Mouse (Mus musculus) layer of hippocampus, adult 18-20 months (tissue): Measurements from ENCODE around the gene Camk2g. TPM values are rescaled to one million over a fixed set of nuclear protein-coding genes. Genes with fewer than 3 reads are reported as not detected.
A peak's percentile ranks its signal among the peaks of the same experiment; 100 is the strongest.
"Not testable (repeated sequence)": the region's sequence is repeated elsewhere in the genome, so short reads cannot be mapped to it uniquely, and the experiment has no call there.

Experiments used
- DNase-seq, 2 experiments: peaks; one replicate each; pipeline ENCODE4 v3.0.0; 2022; ENCODE audit warnings: low spot score in 2 of 2
- total RNA-seq, 2 experiments: library from RNA; stranded (reverse); gene quantifications; 2 replicates each; pipeline ENCODE4 v1.2.3; 2021

Camk2g gene
- total RNA-seq, 2 experiments from 2014 or later, result 225 to 233 TPM

GRCm38 (mm10) chr14:20707201-20708190, 86.4 kb downstream of the Camk2g start, which contains the start of gene Zswim8:
Gene Zswim8 (plus strand): TSS chr14:20707552.
- DNase-seq, result peak; percentile 90 to 95

GRCm38 (mm10) chr14:20703461-20703860, 90.4 kb downstream of the Camk2g start:
- DNase-seq, result not testable (repeated sequence)

- peak; percentile 84 to 95 for DNase-seq
Measured at GRCm38 (mm10) chr14:20702741-20703381, 91.0 kb downstream of the Camk2g start, which contains the start of gene Chchd1. Gene Chchd1 (plus strand): TSS chr14:20703006.

GRCm38 (mm10) chr14:20702096-20702740, 91.7 kb downstream of the Camk2g start:
- no peak for DNase-seq

GRCm38 (mm10) chr14:20701554-20701953, 92.3 kb downstream of the Camk2g start:
- DNase-seq, result no peak

- DNase-seq, result no peak
Measured at GRCm38 (mm10) chr14:20700362-20700761, 93.5 kb downstream of the Camk2g start.

- DNase-seq, result no peak
Measured at GRCm38 (mm10) chr14:20698515-20698914, 95.4 kb downstream of the Camk2g start.

GRCm38 (mm10) chr14:20696986-20697385, 96.9 kb downstream of the Camk2g start:
- peak in 1 of 2 experiments; percentile 87 for DNase-seq

- peak in 1 of 2 experiments; percentile 21 for DNase-seq
Measured at GRCm38 (mm10) chr14:20695761-20696520, 97.9 kb downstream of the Camk2g start.

GRCm38 (mm10) chr14:20694884-20695760, 98.8 kb downstream of the Camk2g start, which contains the start of gene Fut11:
Gene Fut11 (plus strand): TSS chr14:20694968.
- DNase-seq, result peak; percentile 84 to 85

- no peak for DNase-seq
Measured at GRCm38 (mm10) chr14:20694185-20694883, 99.6 kb downstream of the Camk2g start.

- no peak for DNase-seq
Measured at GRCm38 (mm10) chr14:20693589-20694101, 100.2 kb downstream of the Camk2g start.

- DNase-seq, result no peak
Measured at GRCm38 (mm10) chr14:20691772-20692171, 102.1 kb downstream of the Camk2g start.

GRCm38 (mm10) chr14:20689009-20689408, 104.9 kb downstream of the Camk2g start:
- no peak for DNase-seq

- DNase-seq, result peak in 1 of 2 experiments; percentile 49
Measured at GRCm38 (mm10) chr14:20686576-20686975, 107.3 kb downstream of the Camk2g start.
